Mouse (Mus musculus): Measurements from ENCODE around the gene Prom2. TPM values are rescaled to one million over a fixed set of nuclear protein-coding genes. Genes with fewer than 3 reads are reported as not detected.

Prom2 gene
- polyA plus RNA-seq, 1 experiment from 2014 or later, result 0.60 TPM

GRCm38 (mm10) chr2:127506131-127506632 is 35.1 kb downstream of the Prom2 start:
- H3K4me1 ChIP-seq, result peaks cover 7% of the 10 kb centered on the region
- H3K27me3 ChIP-seq (replicated peaks), result 0 out of 2 replicates have a peak, but pooled peaks cover 8% of the 10 kb centered on the region
- H3K27ac ChIP-seq, result no peak overlapping the region
- H3K9me3 ChIP-seq, result no peaks in the 10 kb centered on the region
- H3K4me2 ChIP-seq (replicated peaks), result no peak overlapping the region
- H3K36me3 ChIP-seq, result no peaks in the 10 kb centered on the region
- no peak for ATAC-seq (ENCODE audit: low FRiP score, low read depth)
- H3K4me3 ChIP-seq, result no peak overlapping the region
- no peak overlapping the region for H3K9ac ChIP-seq
- WGBS, result 84% methylated on average over 6 of the region's 6 CpGs

- Histone ChIP-seq H3K9ac (no peak overlapping the region), H3K27me3 (replicated peaks) (0 out of 2 replicates have a peak, but pooled peaks cover 8% of the 10 kb centered on the region)
These were observed 36.1 kb downstream of the Prom2 start for GRCm38 (mm10) chr2:127505196-127505595.

GRCm38 (mm10) chr2:127503751-127504549 is 37.3 kb downstream of the Prom2 start:
- Histone ChIP-seq H3K27me3 (replicated peaks) (0 out of 2 replicates have a peak, but pooled peaks cover 8% of the 10 kb centered on the region), H3K9me3 (no peaks in the 10 kb centered on the region), H3K4me1 (peaks cover 4% of the 10 kb centered on the region; the same call in 1 of the 2 replicates), H3K36me3 (no peaks in the 10 kb centered on the region), H3K4me2 (replicated peaks) (no peak overlapping the region), H3K27ac (no peak overlapping the region), H3K4me3 (no peak overlapping the region), H3K9ac (no peak overlapping the region)
- 0 out of 2 replicates have a peak, but pooled peaks have one; percentile 23 for ATAC-seq (ENCODE audit: low FRiP score, low read depth)
- 45% methylated on average over 8 of the region's 8 CpGs for WGBS

More at GRCm38 (mm10) chr2:127505196-127505595, 36.1 kb downstream of the Prom2 start:
- H3K27ac ChIP-seq, result no peak overlapping the region
- H3K36me3 ChIP-seq, result no peaks in the 10 kb centered on the region
- H3K9me3 ChIP-seq, result no peaks in the 10 kb centered on the region
- H3K4me1 ChIP-seq, result peaks cover 4% of the 10 kb centered on the region; the same call in 1 of the 2 replicates
- 76% methylated on average over 4 of the region's 4 CpGs for WGBS
- no peak overlapping the region for H3K4me2 ChIP-seq (replicated peaks)
- H3K4me3 ChIP-seq, result no peak overlapping the region
- ATAC-seq (ENCODE audit: low FRiP score, low read depth), result no peak

GRCm38 (mm10) chr2:127501061-127501460 is 40.2 kb downstream of the Prom2 start:
- ATAC-seq (ENCODE audit: low FRiP score, low read depth), result no peak
- Histone ChIP-seq H3K4me2 (replicated peaks) (no peak overlapping the region), H3K4me3 (no peak overlapping the region), H3K9me3 (no peaks in the 10 kb centered on the region), H3K27ac (no peak overlapping the region), H3K36me3 (no peaks in the 10 kb centered on the region), H3K9ac (no peak overlapping the region), H3K4me1 (peaks cover 4% of the 10 kb centered on the region; the same call in 1 of the 2 replicates), H3K27me3 (replicated peaks) (0 out of 2 replicates have a peak, but pooled peaks cover 5% of the 10 kb centered on the region)
- WGBS, result 57% methylated on average over 7 of the region's 7 CpGs

GRCm38 (mm10) chr2:127498750-127499149 is 42.5 kb downstream of the Prom2 start:
- Histone ChIP-seq H3K9ac (no peak overlapping the region), H3K4me1 (no peaks in the 10 kb centered on the region), H3K9me3 (no peaks in the 10 kb centered on the region), H3K4me3 (no peak overlapping the region), H3K36me3 (no peaks in the 10 kb centered on the region), H3K27me3 (replicated peaks) (no peaks in the 10 kb centered on the region), H3K27ac (no peak overlapping the region), H3K4me2 (replicated peaks) (no peak overlapping the region)
- ATAC-seq (ENCODE audit: low FRiP score, low read depth), result no peak
- 82% methylated on average over 8 of the region's 8 CpGs for WGBS

- 53% methylated on average over 1 of the region's 1 CpGs for WGBS
- H3K4me3 ChIP-seq, result no peak overlapping the region
- no peaks in the 10 kb centered on the region for H3K4me1 ChIP-seq
- ATAC-seq (ENCODE audit: low FRiP score, low read depth), result no peak
- H3K4me2 ChIP-seq (replicated peaks), result no peak overlapping the region
- no peaks in the 10 kb centered on the region for H3K36me3 ChIP-seq
- no peaks in the 10 kb centered on the region for H3K27me3 ChIP-seq (replicated peaks)
- H3K27ac ChIP-seq, result no peak overlapping the region
- no peaks in the 10 kb centered on the region for H3K9me3 ChIP-seq
- H3K9ac ChIP-seq, result no peak overlapping the region
These were observed 44.9 kb downstream of the Prom2 start for GRCm38 (mm10) chr2:127496321-127496720.

- WGBS, result 6% methylated on average over 19 of the region's 19 CpGs
- peaks cover 67% of the 10 kb centered on the region for H3K27me3 ChIP-seq (replicated peaks)
- H3K36me3 ChIP-seq, result no peaks in the 10 kb centered on the region
- no peak overlapping the region for H3K27ac ChIP-seq
- H3K4me3 ChIP-seq, result no peak overlapping the region
- ATAC-seq (ENCODE audit: low FRiP score, low read depth), result peak; percentile 69
- H3K9ac ChIP-seq, result no peak overlapping the region
- no peaks in the 10 kb centered on the region for H3K9me3 ChIP-seq
- peaks cover 25% of the 10 kb centered on the region for H3K4me1 ChIP-seq
- peak overlapping the region; percentile 50 for H3K4me2 ChIP-seq (replicated peaks)
These were observed 56.6 kb downstream of the Prom2 start for GRCm38 (mm10) chr2:127484476-127485170.

- Histone ChIP-seq H3K27me3 (replicated peaks) (peaks cover 76% of the 10 kb centered on the region), H3K27ac (no peak overlapping the region), H3K36me3 (no peaks in the 10 kb centered on the region), H3K4me3 (peak overlapping the region; percentile 38), H3K9me3 (no peaks in the 10 kb centered on the region), H3K4me1 (peaks cover 25% of the 10 kb centered on the region), H3K9ac (no peak overlapping the region), H3K4me2 (replicated peaks) (peak overlapping the region; percentile 70)
- ATAC-seq (ENCODE audit: low FRiP score, low read depth), result no peak
- whole genome bisulfite sequencing, result 2% methylated on average over 21 of the region's 21 CpGs
These were observed 58.3 kb downstream of the Prom2 start for GRCm38 (mm10) chr2:127483001-127483400.

- ATAC-seq (ENCODE audit: low FRiP score, low read depth), result 0 out of 2 replicates have a peak, but pooled peaks have one; percentile 34
- H3K9ac ChIP-seq, result peak overlapping the region; percentile 36; the same call in 1 of the 2 replicates
These were observed 58.7 kb downstream of the Prom2 start for GRCm38 (mm10) chr2:127482533-127482911.

GRCm38 (mm10) chr2:127481841-127482532 is 59.3 kb downstream of the Prom2 start:
- peak overlapping the region; percentile 38 for H3K4me3 ChIP-seq
- H3K27me3 ChIP-seq (replicated peaks), result peaks cover 76% of the 10 kb centered on the region
- no peak for ATAC-seq (ENCODE audit: low FRiP score, low read depth)
- H3K36me3 ChIP-seq, result no peaks in the 10 kb centered on the region
- H3K9ac ChIP-seq, result peak overlapping the region; percentile 36; the same call in 1 of the 2 replicates
- H3K9me3 ChIP-seq, result no peaks in the 10 kb centered on the region
- H3K27ac ChIP-seq, result no peak overlapping the region
- H3K4me2 ChIP-seq (replicated peaks), result peak overlapping the region; percentile 70
- peaks cover 25% of the 10 kb centered on the region for H3K4me1 ChIP-seq
- under 1% methylated on average over 59 of the region's 59 CpGs for WGBS

More at GRCm38 (mm10) chr2:127482533-127482911, 58.7 kb downstream of the Prom2 start:
- H3K27ac ChIP-seq, result no peak overlapping the region
- peak overlapping the region; percentile 38 for H3K4me3 ChIP-seq
- peaks cover 76% of the 10 kb centered on the region for H3K27me3 ChIP-seq (replicated peaks)
- H3K9me3 ChIP-seq, result no peaks in the 10 kb centered on the region
- peaks cover 25% of the 10 kb centered on the region for H3K4me1 ChIP-seq
- peak overlapping the region; percentile 70 for H3K4me2 ChIP-seq (replicated peaks)
- no peaks in the 10 kb centered on the region for H3K36me3 ChIP-seq
- WGBS, result under 1% methylated on average over 21 of the region's 21 CpGs

- 66% methylated on average over 10 of the region's 10 CpGs for WGBS
- no peak for ATAC-seq (ENCODE audit: low FRiP score, low read depth)
These were observed 61.5 kb downstream of the Prom2 start for GRCm38 (mm10) chr2:127479763-127480162.

More at GRCm38 (mm10) chr2:127479763-127480162, 61.5 kb downstream of the Prom2 start:
- no peaks in the 10 kb centered on the region for H3K36me3 ChIP-seq
- H3K4me1 ChIP-seq, result peaks cover 24% of the 10 kb centered on the region
- peaks cover 60% of the 10 kb centered on the region for H3K27me3 ChIP-seq (replicated peaks)
- H3K4me3 ChIP-seq, result no peak overlapping the region
- H3K4me2 ChIP-seq (replicated peaks), result no peak overlapping the region
- H3K27ac ChIP-seq, result no peak overlapping the region
- no peak overlapping the region for H3K9ac ChIP-seq
- H3K9me3 ChIP-seq, result no peaks in the 10 kb centered on the region

Measured in neural tube, embryonic 12.5 days (tissue).